Mouse (Mus musculus): ENCODE results near the gene Gm37240. TPM values are rescaled to one million over a fixed set of nuclear protein-coding genes. Genes with fewer than 3 reads are reported as not detected.

Gm37240 gene
- total RNA-seq, 2 experiments from 2014 or later, result 0.66 to 1.3 TPM

- intact Hi-C loops (cut with DNase I), result loop anchor here (5.0 kb wide), 1 partner anchor 660 kb away; no protein-coding TSS in a partner anchor
- DNase-seq (ENCODE audit: low spot score in 2 of 2), result no peak
These were observed 404.7 kb downstream of the Gm37240 start for GRCm38 (mm10) chr3:85482636-85483035.

GRCm38 (mm10) chr3:85480638-85481037 lies 406.7 kb downstream of the Gm37240 start:
- no peak for DNase-seq (ENCODE audit: low spot score in 2 of 2)
- intact Hi-C loops (cut with DNase I), result loop anchor here (5.0 kb wide), 1 partner anchor 658 kb away; no protein-coding TSS in a partner anchor

GRCm38 (mm10) chr3:85478731-85479130 lies 408.6 kb downstream of the Gm37240 start:
- intact Hi-C loops (cut with DNase I), result no loop called here
- no peak for DNase-seq (ENCODE audit: low spot score in 2 of 2)

- intact Hi-C loops (cut with DNase I), result loop anchor here (5.0 to 10.0 kb wide), 3 partner anchors 92 to 155 kb away; partner anchors contain the start of gene Gatb
- DNase-seq (ENCODE audit: low spot score in 2 of 2), result no peak
These were observed 417.6 kb downstream of the Gm37240 start for GRCm38 (mm10) chr3:85469711-85470110.

GRCm38 (mm10) chr3:85468995-85469394 lies 418.3 kb downstream of the Gm37240 start:
- intact Hi-C loops (cut with DNase I), result loop anchor here (5.0 to 10.0 kb wide), 3 partner anchors 92 to 154 kb away; partner anchors contain the start of gene Gatb

GRCm38 (mm10) chr3:85465283-85466025 lies 421.9 kb downstream of the Gm37240 start:
- intact Hi-C loops (cut with DNase I), result loop anchor here (5.0 to 10.0 kb wide), 3 partner anchors 88 to 151 kb away; partner anchors contain the start of gene Gatb
- DNase-seq (ENCODE audit: low spot score in 2 of 2), result peak; percentile 85 to 89

More at GRCm38 (mm10) chr3:85468995-85469394, 418.3 kb downstream of the Gm37240 start:
- DNase-seq (ENCODE audit: low spot score in 2 of 2), result no peak

GRCm38 (mm10) chr3:85460021-85460420 lies 427.3 kb downstream of the Gm37240 start:
- intact Hi-C loops (cut with DNase I), result loop anchor here (10.0 kb wide), 1 partner anchor 145 kb away; no protein-coding TSS in a partner anchor

GRCm38 (mm10) chr3:85456983-85457382 lies 430.3 kb downstream of the Gm37240 start:
- intact Hi-C loops (cut with DNase I), result no loop called here
- DNase-seq (ENCODE audit: low spot score in 2 of 2), result no peak

More at GRCm38 (mm10) chr3:85460021-85460420, 427.3 kb downstream of the Gm37240 start:
- no peak for DNase-seq (ENCODE audit: low spot score in 2 of 2)

- intact Hi-C loops (cut with DNase I), result no loop called here
- DNase-seq (ENCODE audit: low spot score in 2 of 2), result no peak
These were observed 431.9 kb downstream of the Gm37240 start for GRCm38 (mm10) chr3:85455453-85455852.

- intact Hi-C loops (cut with DNase I), result no loop called here
- DNase-seq (ENCODE audit: low spot score in 2 of 2), result no peak
These were observed 433.3 kb downstream of the Gm37240 start for GRCm38 (mm10) chr3:85454001-85454400.

- DNase-seq (ENCODE audit: low spot score in 2 of 2), result no peak
- intact Hi-C loops (cut with DNase I), result no loop called here
These were observed 437.9 kb downstream of the Gm37240 start for GRCm38 (mm10) chr3:85449461-85449860.

- intact Hi-C loops (cut with DNase I), result no loop called here
- no peak for DNase-seq (ENCODE audit: low spot score in 2 of 2)
These were observed 444.5 kb downstream of the Gm37240 start for GRCm38 (mm10) chr3:85442781-85443180.

- no peak for DNase-seq (ENCODE audit: low spot score in 2 of 2)
- intact Hi-C loops (cut with DNase I), result no loop called here
These were observed 445.1 kb downstream of the Gm37240 start for GRCm38 (mm10) chr3:85442261-85442660.

GRCm38 (mm10) chr3:85435406-85435805 lies 451.9 kb downstream of the Gm37240 start:
- intact Hi-C loops (cut with DNase I), result no loop called here
- DNase-seq (ENCODE audit: low spot score in 2 of 2), result no peak

- intact Hi-C loops (cut with DNase I), result no loop called here
- DNase-seq (ENCODE audit: low spot score in 2 of 2), result no peak
These were observed 456.1 kb downstream of the Gm37240 start for GRCm38 (mm10) chr3:85431208-85431607.

- DNase-seq (ENCODE audit: low spot score in 2 of 2), result no peak
- intact Hi-C loops (cut with DNase I), result no loop called here
These were observed 463.8 kb downstream of the Gm37240 start for GRCm38 (mm10) chr3:85423376-85423997.

- intact Hi-C loops (cut with DNase I), result no loop called here
- peak in 1 of 2 experiments; percentile 44 for DNase-seq (ENCODE audit: low spot score in 2 of 2)
These were observed 465.9 kb downstream of the Gm37240 start for GRCm38 (mm10) chr3:85421403-85421802.

GRCm38 (mm10) chr3:85417663-85418062 lies 469.7 kb downstream of the Gm37240 start:
- intact Hi-C loops (cut with DNase I), result no loop called here
- no peak for DNase-seq (ENCODE audit: low spot score in 2 of 2)

GRCm38 (mm10) chr3:85398841-85399240 lies 488.5 kb downstream of the Gm37240 start:
- no peak for DNase-seq (ENCODE audit: low spot score in 2 of 2)
- intact Hi-C loops (cut with DNase I), result no loop called here

GRCm38 (mm10) chr3:85398483-85398835 lies 488.9 kb downstream of the Gm37240 start:
- intact Hi-C loops (cut with DNase I), result no loop called here
- no peak for DNase-seq (ENCODE audit: low spot score in 2 of 2)

Measured in left cerebral cortex, postnatal 36 days (tissue).